Mouse (Mus musculus) embryo, embryonic 10.5 days (tissue): ENCODE measurements around the gene Tex261.
A peak's percentile ranks its signal among the peaks of the same experiment; 100 is the strongest.
"Not testable (repeated sequence)": the region's sequence is repeated elsewhere in the genome, so short reads cannot be mapped to it uniquely, and the experiment has no call there.

ENCODE experiments used
- DNase-seq: peaks from one replicate; pipeline ENCODE4 v3.0.0-alpha.2; 2015; ENCODE audit warnings: low spot score

Tex261 gene

DNA sequence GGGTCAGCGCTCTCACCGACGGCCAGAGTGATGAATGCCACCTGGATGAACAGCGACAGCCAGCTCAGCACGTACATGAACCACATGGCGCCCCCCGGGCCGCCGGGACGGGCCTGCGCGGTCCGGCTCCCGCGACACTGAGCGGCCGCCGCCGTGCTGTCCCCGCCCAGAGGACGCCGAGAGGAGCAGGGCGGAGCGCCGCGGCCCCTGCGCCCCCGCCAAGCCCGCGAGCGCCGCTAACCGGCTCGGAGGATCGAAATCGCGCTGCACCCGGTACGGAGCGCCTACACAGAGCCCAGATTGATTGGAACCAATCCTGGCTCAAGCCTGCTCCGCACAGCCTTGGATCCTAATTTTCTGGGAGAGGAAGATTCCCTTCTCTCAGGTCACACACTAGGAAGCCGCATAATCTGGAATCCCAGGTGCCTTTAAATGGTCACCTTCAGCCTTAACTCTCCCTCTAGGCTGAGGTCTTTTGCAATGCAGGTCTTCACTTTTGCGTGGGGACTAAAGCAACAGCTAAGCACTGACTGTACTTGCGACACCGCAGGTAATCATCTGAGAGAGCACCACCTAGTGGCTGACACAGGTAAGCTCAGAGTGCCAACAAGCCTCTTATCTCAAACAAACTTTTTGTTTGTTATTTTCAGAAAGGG lies at the start of gene Tex261:
TSS of gene Tex261 (minus strand) at position 176 of the 656 bp plus-strand sequence.
- peak; percentile 92 for DNase-seq

DNA sequence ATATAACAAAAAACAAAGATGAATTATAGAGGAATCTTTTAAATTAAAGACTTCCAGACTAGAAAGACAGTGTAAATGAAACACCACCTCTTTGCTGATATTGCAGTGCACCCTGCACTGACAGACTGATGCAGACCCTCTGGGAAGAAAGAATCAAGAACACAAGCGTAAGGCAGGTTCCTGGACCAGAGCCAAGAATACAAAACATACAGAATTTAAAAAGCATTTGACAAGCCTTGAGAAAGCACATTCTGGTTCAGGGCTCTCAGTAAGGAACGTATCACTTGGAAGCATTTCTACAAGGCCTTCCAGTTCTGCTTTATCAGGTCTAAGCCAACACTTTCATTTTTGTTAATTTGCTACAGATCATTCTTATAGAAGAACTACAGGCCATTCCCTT lies 46.2 kb upstream of the Tex261 start:
- DNase-seq, result no peak

GRCm38 (mm10) chr6:83820727-83821515 lies 45.3 kb upstream of the Tex261 start:
- DNase-seq, result no peak

GRCm38 (mm10) chr6:83818996-83819395 lies 43.4 kb upstream of the Tex261 start:
- DNase-seq, result no peak

GRCm38 (mm10) chr6:83815801-83816200 lies 40.2 kb upstream of the Tex261 start:
- no peak for DNase-seq

DNA sequence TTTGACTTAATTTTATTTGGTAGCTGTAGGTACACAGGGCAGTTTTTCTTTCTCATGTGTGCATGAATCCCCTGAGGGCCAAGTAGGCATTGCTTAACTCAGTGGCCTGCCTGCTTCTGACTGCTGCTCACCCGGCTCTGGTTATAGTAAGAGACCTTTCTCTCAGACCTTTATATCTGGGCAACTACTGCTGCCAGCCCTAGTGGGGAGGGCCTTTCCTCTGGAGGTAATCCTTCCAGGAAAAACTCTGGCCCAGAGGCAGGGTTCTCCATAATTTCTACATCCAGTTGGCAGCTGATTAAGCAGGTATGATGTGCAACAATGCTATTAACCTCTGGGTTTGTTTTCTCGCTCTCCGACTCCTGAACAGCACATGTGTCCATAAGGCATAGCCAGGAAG lies 27.2 kb upstream of the Tex261 start:
- no peak for DNase-seq

- DNase-seq, result no peak
These were observed 26.4 kb upstream of the Tex261 start for GRCm38 (mm10) chr6:83802033-83802432.

- no peak for DNase-seq
These were observed 21.1 kb upstream of the Tex261 start for GRCm38 (mm10) chr6:83796686-83797085.

GRCm38 (mm10) chr6:83795492-83795900 lies 19.9 kb upstream of the Tex261 start:
- DNase-seq, result peak; percentile 38

- peak; percentile 93 for DNase-seq
These were observed 19.2 kb upstream of the Tex261 start, which contains the start of gene Nagk for GRCm38 (mm10) chr6:83794760-83795296. TSS of gene Nagk (plus strand) at chr6:83794982.

DNA sequence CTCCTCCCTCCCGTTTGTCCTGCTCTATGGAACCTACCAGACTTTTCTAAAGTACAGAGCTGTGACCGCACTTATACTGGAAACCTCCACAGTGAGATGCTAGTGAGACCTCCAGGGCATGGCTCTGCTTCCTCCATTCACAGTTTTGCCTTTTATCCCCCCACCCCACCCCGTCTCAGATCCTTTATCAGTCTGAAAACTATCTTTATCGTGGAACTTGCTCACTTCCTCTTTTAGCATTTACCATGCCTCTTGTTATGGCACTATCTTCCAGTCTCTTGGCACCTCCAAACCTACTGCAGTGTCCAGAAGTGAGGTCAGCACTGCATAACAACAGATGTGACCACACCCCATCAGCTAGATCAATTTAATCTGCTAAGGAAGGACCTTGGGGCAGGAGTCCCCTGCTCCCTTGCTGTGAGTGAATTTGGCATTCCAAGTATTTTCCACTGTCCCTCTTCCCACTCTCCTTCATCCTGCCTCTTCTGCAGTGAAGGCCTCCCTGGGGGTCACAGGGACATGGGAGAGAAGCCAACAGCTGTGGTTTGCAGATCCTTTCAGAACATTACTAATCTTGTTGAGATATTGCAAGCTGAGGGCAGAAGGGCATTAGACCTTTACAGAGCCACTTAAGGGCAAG lies 15.8 kb upstream of the Tex261 start:
- no peak for DNase-seq

GRCm38 (mm10) chr6:83790533-83790932 lies 14.9 kb upstream of the Tex261 start:
- DNase-seq, result not testable (repeated sequence)

- peak; percentile 40 for DNase-seq
These were observed 12.9 kb upstream of the Tex261 start for GRCm38 (mm10) chr6:83788554-83788953.

- no peak for DNase-seq
These were observed 10.8 kb upstream of the Tex261 start for GRCm38 (mm10) chr6:83786426-83786825.

GRCm38 (mm10) chr6:83779026-83779425 lies 3.4 kb upstream of the Tex261 start:
- DNase-seq, result peak; percentile 77

DNA sequence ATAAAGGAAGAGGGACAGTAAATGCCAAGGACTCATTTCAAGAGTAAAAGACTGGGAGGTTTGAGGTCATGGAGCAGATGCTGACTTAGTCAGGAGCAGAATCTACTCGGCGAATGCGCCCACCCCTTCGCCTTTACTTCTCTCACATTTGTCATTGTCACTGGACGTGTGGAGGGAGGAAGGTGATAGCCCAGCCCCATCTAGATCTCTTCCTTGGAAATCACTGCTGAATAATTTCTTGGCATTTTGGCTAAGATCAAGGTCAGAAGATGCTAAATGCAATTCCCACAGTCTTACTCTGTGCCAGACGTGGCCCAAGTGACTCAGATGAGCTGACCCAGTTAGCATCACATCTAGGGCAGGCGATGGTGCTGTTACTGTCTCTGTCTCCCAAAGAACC lies 2.7 kb upstream of the Tex261 start:
- no peak for DNase-seq

- peak; percentile 59 for DNase-seq
These were observed 641 bp downstream of the Tex261 start for GRCm38 (mm10) chr6:83774781-83775563.

- DNase-seq, result no peak
These were observed 1.5 kb downstream of the Tex261 start for GRCm38 (mm10) chr6:83774126-83774525.

DNA sequence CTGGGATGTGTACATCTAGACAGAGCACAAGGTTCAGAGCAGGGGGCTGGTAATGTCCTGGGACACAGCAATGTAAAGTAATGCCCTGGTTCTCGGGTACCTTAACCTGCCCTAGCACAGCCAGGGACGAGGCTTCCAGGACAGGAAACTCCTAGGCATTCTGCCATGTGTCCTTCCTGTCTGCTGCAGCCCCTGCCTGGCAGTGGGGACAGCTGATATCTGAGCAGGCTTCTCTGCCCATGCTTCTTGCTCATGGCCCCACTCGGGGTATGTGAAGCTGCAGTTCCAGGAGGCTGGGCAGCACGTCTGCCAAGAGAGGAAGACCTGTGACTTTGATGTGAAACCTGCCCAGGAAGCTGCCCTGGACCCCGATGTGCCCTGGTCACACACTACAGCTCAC lies 7.1 kb downstream of the Tex261 start:
- DNase-seq, result no peak

DNA sequence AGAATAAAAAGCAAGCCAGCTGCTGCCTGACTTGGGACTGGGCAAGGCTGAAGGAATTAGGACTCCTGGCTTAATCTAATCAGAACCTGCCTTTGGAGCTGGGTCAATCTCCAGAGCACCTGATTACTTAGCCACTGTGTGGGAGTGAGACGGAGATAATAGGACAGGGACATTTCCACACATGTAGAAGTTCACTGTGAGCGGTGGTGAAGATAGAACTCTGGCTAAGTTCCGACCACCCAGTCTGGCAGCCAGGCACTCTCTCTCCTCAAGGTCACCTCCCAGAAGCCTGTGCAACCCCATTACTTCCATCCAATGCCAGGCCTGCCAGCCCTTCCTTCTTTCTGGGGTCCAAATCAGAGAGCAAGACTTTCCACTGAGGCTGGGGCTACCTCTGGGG lies 8.6 kb downstream of the Tex261 start:
- DNase-seq, result no peak

GRCm38 (mm10) chr6:83762880-83763431 lies 12.7 kb downstream of the Tex261 start:
- DNase-seq, result peak; percentile 64

GRCm38 (mm10) chr6:83762344-83762743 lies 13.3 kb downstream of the Tex261 start, which contains the start of gene Ankrd53:
TSS of gene Ankrd53 (plus strand) at chr6:83762644.
- DNase-seq, result no peak
